8 mouse cellular contexts compared by ENCODE assay signal in genomic region chr7:55841977-55842503, GRCm38 (mm10). TPM values are rescaled to one million over a fixed set of nuclear protein-coding genes. Genes with fewer than 3 reads are reported as not detected.
DNase-seq lines count a peak whose midpoint lies in the region; ATAC-seq lines count a peak whose summit lies in the region.

No protein-coding gene starts in this region.

- peak overlapping the region; percentile 87 for H3K27ac ChIP-seq in hindbrain, embryonic 14.5 days

- H3K4me2 ChIP-seq in hindbrain, embryonic 14.5 days (replicated peaks): peak overlapping the region; percentile 62

- peak overlapping the region; percentile 74 for H3K4me3 ChIP-seq in hindbrain, embryonic 14.5 days (replicated peaks; ENCODE audit: low read length)

- 1% methylated on average over 44 of the region's 47 CpGs for WGBS in hindbrain, embryonic 14.5 days

- ATAC-seq in hindbrain, embryonic 14.5 days (ENCODE audit: low FRiP score): peak; percentile 93

- H3K4me1 ChIP-seq in hindbrain, embryonic 14.5 days (replicated peaks; ENCODE audit: control insufficient read depth, insufficient read depth, low read length): peaks cover 18% of the 10 kb centered on the region

- no peaks in the 10 kb centered on the region for H3K9me3 ChIP-seq in hindbrain, embryonic 14.5 days (ENCODE audit: control insufficient read depth, low read length)

- no peaks in the 10 kb centered on the region for H3K27me3 ChIP-seq in hindbrain, embryonic 14.5 days (ENCODE audit: control insufficient read depth, insufficient read depth, low read length)

- peak; percentile 26 for DNase-seq in T-cell, adult 2 months (ENCODE audit: low spot score)
- DNase-seq in cerebellum, postnatal 25 days: peak; percentile 89 to 93
- DNase-seq in frontal cortex, postnatal 25 days (ENCODE audit: low spot score in 2 of 2): peak; percentile 75 to 85
- peak; percentile 70 for DNase-seq in hindbrain, embryonic 14.5 days (ENCODE audit: low spot score)
- DNase-seq in left cerebral cortex, adult 18-20 months (ENCODE audit: low spot score in 2 of 2): peak; percentile 83 to 88
- DNase-seq in lung, postnatal 4 days: peak; percentile 93 to 95
- DNase-seq in retina, postnatal 1 day: peak; percentile 90
- peak; percentile 55 for DNase-seq in thymus, postnatal 4 days

- H3K9ac ChIP-seq in hindbrain, embryonic 14.5 days: peak overlapping the region; percentile 89

- no peaks in the 10 kb centered on the region for H3K36me3 ChIP-seq in hindbrain, embryonic 14.5 days (replicated peaks; ENCODE audit: control insufficient read depth, insufficient read depth)

RNA-seq across cellular contexts. Expression of gene Cyfip1, which starts 0.5 kb away (rescaled TPM):
- 50.0 and 54.3 TPM in 2 replicates for polyA plus RNA-seq in hindbrain, embryonic 14.5 days (2014; fragmentation: Nextera tagmentation; extraction: Ambion mirVana)
- 10 to 100 TPM; 67.1 to 71.5 TPM for total RNA-seq in left cerebral cortex, adult 18-20 months (2021)

RNA-seq across cellular contexts. Expression of gene Tubgcp5, which starts 48.1 kb away (rescaled TPM):
- 33.3 and 36.7 TPM in 2 replicates for polyA plus RNA-seq in hindbrain, embryonic 14.5 days (2014; fragmentation: Nextera tagmentation; extraction: Ambion mirVana)
- 10 to 100 TPM; 32.1 to 37.9 TPM for total RNA-seq in left cerebral cortex, adult 18-20 months (2021)

Comparison
In these comparisons a context has a peak if more than half of its experiments do, and no peak if none do; other contexts are left out.
1. Peak in every context shown above with its lines: DNase-seq, ATAC-seq, H3K4me3 ChIP-seq and H3K27ac ChIP-seq.
2. DNase-seq: peak in every context shown above with its lines; median percentile 94 in lung, postnatal 4 days; 91 in cerebellum, postnatal 25 days; 90 in retina, postnatal 1 day; 86 in left cerebral cortex, adult 18-20 months; 80 in frontal cortex, postnatal 25 days; 70 in hindbrain, embryonic 14.5 days; 55 in thymus, postnatal 4 days; 26 in T-cell, adult 2 months.